Mouse (Mus musculus) hindbrain, embryonic 14.5 days (tissue): ENCODE data around the gene Etfrf1. TPM values are rescaled to one million over a fixed set of nuclear protein-coding genes. Genes with fewer than 3 reads are reported as not detected.

Source experiments
- ATAC-seq: fragments of 200-750 bp; cut with Nextera tagmentation; 2 replicates; pipeline ENCODE4 v1.8.0; 2017; ENCODE audit warnings: moderate number of reproducible peaks, mild to moderate bottlenecking, moderate TSS enrichment, moderate library complexity; ENCODE audit not compliant: low FRiP score
- DNase-seq: peaks from one replicate; pipeline ENCODE4 v3.0.0-alpha.2; 2015; ENCODE audit warnings: low spot score
- H3K27ac ChIP-seq: fragments of 300-500 bp; sonication (generic); 2 replicates; pipeline ENCODE4 v1.5.1; 2014; ENCODE audit warnings: mild to moderate bottlenecking, moderate library complexity
- H3K27me3 ChIP-seq: fragments of 300-500 bp; sonication (generic); 2 replicates; pipeline ENCODE4 v1.6.1; 2014; ENCODE audit warnings: mild to moderate bottlenecking, low read length, mixed read lengths; ENCODE audit not compliant: control insufficient read depth, insufficient read depth
- H3K36me3 ChIP-seq: fragments of 300-500 bp; sonication (generic); replicated peaks from 2 replicates; pipeline ENCODE4 v1.6.1; 2014; ENCODE audit not compliant: control insufficient read depth, insufficient read depth
- H3K4me1 ChIP-seq: fragments of 300-500 bp; sonication (generic); replicated peaks from 2 replicates; pipeline ENCODE4 v1.6.1; 2014; ENCODE audit warnings: antibody characterized with exemption, low read length, mixed read lengths; ENCODE audit not compliant: control insufficient read depth, insufficient read depth
- H3K4me2 ChIP-seq: fragments of 300-500 bp; sonication (generic); replicated peaks from 2 replicates; pipeline ENCODE4 v1.6.1; 2014; ENCODE audit warnings: mild to moderate bottlenecking, moderate library complexity
- H3K4me3 ChIP-seq: fragments of 300-500 bp; sonication (generic); replicated peaks from 2 replicates; pipeline ENCODE4 v1.5.1; 2014; ENCODE audit warnings: mild to moderate bottlenecking, low read length
- H3K9ac ChIP-seq: fragments of 300-500 bp; sonication (generic); 2 replicates; pipeline ENCODE4 v1.6.1; 2014
- H3K9me3 ChIP-seq: fragments of 300-500 bp; sonication (generic); 2 replicates; pipeline ENCODE4 v1.6.1; 2016; ENCODE audit warnings: low read length; ENCODE audit not compliant: control insufficient read depth
- WGBS: fragments of 180-500 bp; shearing (Covaris S2); extraction: QIAGEN DNeasy Blood & Tissue Kit; methylation state at CpG from one replicate; pipeline ENCODE4 v1.1.7; 2014; 5-methylcytosine and 5-hydroxymethylcytosine counted together
- polyA plus RNA-seq: library from polyadenylated mRNA; unstranded; fragments of >200 nt; fragmentation: Nextera tagmentation; extraction: Ambion mirVana; gene quantifications from 2 replicates; pipeline ENCODE4 v1.2.1, GENCODE M21; 2014

Etfrf1 gene
- polyA plus RNA-seq, 1 experiment from 2014 or later: 29.7 TPM

GRCm38 (mm10) chr6:145247886-145248285 is 37.0 kb downstream of the Etfrf1 start:
- Histone ChIP-seq H3K4me3 (peak overlapping the region; percentile 84), H3K4me2 (peak overlapping the region; percentile 89), H3K4me1 (peaks cover 17% of the 10 kb centered on the region), H3K27ac (no peak overlapping the region), H3K27me3 (no peaks in the 10 kb centered on the region), H3K9me3 (no peaks in the 10 kb centered on the region), H3K9ac (peak overlapping the region; percentile 47), H3K36me3 (peaks cover 29% of the 10 kb centered on the region; the same call in 1 of the 2 replicates)
- DNase-seq (no peak), ATAC-seq (no peak)
- 62% methylated on average over 3 of the region's 3 CpGs for WGBS

GRCm38 (mm10) chr6:145249291-145250184 is 38.6 kb downstream of the Etfrf1 start:
- peak overlapping the region; percentile 88 for H3K27ac ChIP-seq
- DNase-seq: no peak
- H3K36me3 ChIP-seq: peaks cover 17% of the 10 kb centered on the region; the same call in 1 of the 2 replicates
- no peaks in the 10 kb centered on the region for H3K27me3 ChIP-seq
- under 1% methylated on average over 109 of the region's 124 CpGs for WGBS
- H3K4me1 ChIP-seq: peaks cover 17% of the 10 kb centered on the region
- H3K9ac ChIP-seq: peak overlapping the region; percentile 88
- peak; percentile 45 for ATAC-seq
- no peaks in the 10 kb centered on the region for H3K9me3 ChIP-seq
- H3K4me2 ChIP-seq: peak overlapping the region; percentile 89
- H3K4me3 ChIP-seq: peak overlapping the region; percentile 84

- Histone ChIP-seq H3K4me1 (peaks cover 17% of the 10 kb centered on the region), H3K4me3 (peak within 1 kb of the TSS; percentile 84), H3K36me3 (peaks cover 10% of the 10 kb centered on the region; the same call in 1 of the 2 replicates), H3K27me3 (no peaks in the 10 kb centered on the region), H3K4me2 (peak within 1 kb of the TSS; percentile 89), H3K9me3 (no peaks in the 10 kb centered on the region), H3K9ac (peak within 1 kb of the TSS; percentile 88), H3K27ac (peak within 1 kb of the TSS; percentile 88)
- peak; percentile 95 for DNase-seq
- peak; percentile 90 for ATAC-seq
- WGBS: under 1% methylated on average over 34 of the region's 83 CpGs
Measured at GRCm38 (mm10) chr6:145250185-145250791, 39.4 kb downstream of the Etfrf1 start, which contains the start of gene Kras. Gene Kras, minus strand, starts transcription at chr6:145250239.

GRCm38 (mm10) chr6:145250820-145251219 is 39.9 kb downstream of the Etfrf1 start:
- Histone ChIP-seq H3K9ac (peak overlapping the region; percentile 88), H3K27ac (peak overlapping the region; percentile 88), H3K36me3 (peaks cover 5% of the 10 kb centered on the region; the same call in 1 of the 2 replicates), H3K27me3 (no peaks in the 10 kb centered on the region), H3K4me1 (peaks cover 17% of the 10 kb centered on the region), H3K9me3 (no peaks in the 10 kb centered on the region), H3K4me2 (peak overlapping the region; percentile 72), H3K4me3 (peak overlapping the region; percentile 84)
- 8% methylated on average over 16 of the region's 16 CpGs for WGBS
- DNase-seq: peak; percentile 40
- peak; percentile 31; the same call in 1 of the 2 replicates for ATAC-seq

- H3K4me1 ChIP-seq: no peaks in the 10 kb centered on the region; the same call in 1 of the 2 replicates
- DNase-seq (no peak), ATAC-seq (no peak)
- H3K36me3 ChIP-seq: no peaks in the 10 kb centered on the region
- no peaks in the 10 kb centered on the region for H3K27me3 ChIP-seq
- H3K4me2 ChIP-seq: no peak overlapping the region
- no peaks in the 10 kb centered on the region for H3K9me3 ChIP-seq
- no peak overlapping the region for H3K4me3 ChIP-seq
- no peak overlapping the region for H3K9ac ChIP-seq
- H3K27ac ChIP-seq: no peak overlapping the region
- WGBS: 87% methylated on average over 13 of the region's 13 CpGs
Measured at GRCm38 (mm10) chr6:145255952-145256700, 45.2 kb downstream of the Etfrf1 start.

GRCm38 (mm10) chr6:145256701-145257073 is 45.8 kb downstream of the Etfrf1 start:
- no peak for ATAC-seq
- 58% methylated on average over 2 of the region's 2 CpGs for whole genome bisulfite sequencing

GRCm38 (mm10) chr6:145262314-145262713 is 51.4 kb downstream of the Etfrf1 start:
- Histone ChIP-seq H3K4me2 (no peak overlapping the region), H3K27me3 (no peaks in the 10 kb centered on the region), H3K9ac (no peak overlapping the region), H3K4me3 (no peak overlapping the region), H3K27ac (no peak overlapping the region), H3K9me3 (no peaks in the 10 kb centered on the region), H3K36me3 (no peaks in the 10 kb centered on the region), H3K4me1 (no peaks in the 10 kb centered on the region)
- ATAC-seq: no peak
- no peak for DNase-seq
- 82% methylated on average over 7 of the region's 7 CpGs for WGBS

More at GRCm38 (mm10) chr6:145256701-145257073, 45.8 kb downstream of the Etfrf1 start:
- no peak overlapping the region for H3K4me2 ChIP-seq
- H3K27me3 ChIP-seq: no peaks in the 10 kb centered on the region
- H3K27ac ChIP-seq: no peak overlapping the region
- no peaks in the 10 kb centered on the region for H3K36me3 ChIP-seq
- no peaks in the 10 kb centered on the region for H3K9me3 ChIP-seq
- H3K4me1 ChIP-seq: no peaks in the 10 kb centered on the region
- no peak for DNase-seq
- no peak overlapping the region for H3K4me3 ChIP-seq
- H3K9ac ChIP-seq: no peak overlapping the region
